Mouse (Mus musculus) kidney, adult 18-20 months (tissue): Measurements from ENCODE around the gene Spint2.

Experiments
- DNase-seq: peaks from one replicate; pipeline ENCODE4 v3.0.0; 2021

The Spint2 gene

GRCm38 (mm10) chr7:29303738-29304462, 22.2 kb upstream of the Spint2 start, which contains the start of gene Dpf1:
Dpf1 (plus strand) TSS chr7:29303951.
- DNase-seq: peak; percentile 56

GRCm38 (mm10) chr7:29302641-29303040, 20.9 kb upstream of the Spint2 start:
- no peak for DNase-seq

- peak; percentile 67 for DNase-seq
Observed at GRCm38 (mm10) chr7:29301127-29301566, 19.4 kb upstream of the Spint2 start.

- DNase-seq: peak; percentile 73
Observed at GRCm38 (mm10) chr7:29296998-29297397, 15.3 kb upstream of the Spint2 start.

- no peak for DNase-seq
Observed at GRCm38 (mm10) chr7:29295861-29296647, 14.3 kb upstream of the Spint2 start.

- DNase-seq: no peak
Observed at GRCm38 (mm10) chr7:29294111-29294761, 12.5 kb upstream of the Spint2 start.

- DNase-seq: peak; percentile 25
Observed at GRCm38 (mm10) chr7:29293131-29294065, 11.7 kb upstream of the Spint2 start.

- DNase-seq: no peak
Observed at GRCm38 (mm10) chr7:29292458-29293098, 10.9 kb upstream of the Spint2 start.

GRCm38 (mm10) chr7:29291616-29292457, 10.1 kb upstream of the Spint2 start:
- no peak for DNase-seq

- no peak for DNase-seq
Observed at GRCm38 (mm10) chr7:29290691-29291485, 9.2 kb upstream of the Spint2 start.

GRCm38 (mm10) chr7:29289856-29290255, 8.1 kb upstream of the Spint2 start:
- DNase-seq: no peak

GRCm38 (mm10) chr7:29288942-29289638, 7.4 kb upstream of the Spint2 start, which contains the start of gene Ppp1r14a:
Ppp1r14a (plus strand) TSS chr7:29289308.
- DNase-seq: peak; percentile 74

GRCm38 (mm10) chr7:29288079-29288478, 6.4 kb upstream of the Spint2 start:
- DNase-seq: no peak

GRCm38 (mm10) chr7:29287481-29287880, 5.8 kb upstream of the Spint2 start:
- no peak for DNase-seq

GRCm38 (mm10) chr7:29284523-29284922, 2.8 kb upstream of the Spint2 start:
- no peak for DNase-seq

- no peak for DNase-seq
Observed at GRCm38 (mm10) chr7:29283876-29284275, 2.2 kb upstream of the Spint2 start.

- no peak for DNase-seq
Observed at GRCm38 (mm10) chr7:29282074-29282554, 402 bp upstream of the Spint2 start.

GRCm38 (mm10) chr7:29280801-29281200, 911 bp downstream of the Spint2 start:
- no peak for DNase-seq

- DNase-seq: no peak
Observed at GRCm38 (mm10) chr7:29279924-29280323, 1.8 kb downstream of the Spint2 start.
